Mouse (Mus musculus) liver, adult 2 months (tissue): ENCODE results near the gene T2. TPM values are rescaled to one million over a fixed set of nuclear protein-coding genes. Genes with fewer than 3 reads are reported as not detected.

ENCODE experiments used
- DNase-seq: peaks from one replicate; pipeline ENCODE4 v3.0.0-alpha.2; 2011; ENCODE audit warnings: low read depth, low spot score; ENCODE audit errors: extremely low read depth
- H3K27ac ChIP-seq: fragments of 200-500 bp; replicated peaks from 2 replicates; pipeline ENCODE4 v1.5.1; 2012; ENCODE audit warnings: low read depth, mild to moderate bottlenecking, control low read depth, inconsistent platforms, low read length; ENCODE audit not compliant: insufficient read depth
- H3K27me3 ChIP-seq: fragments of 200-500 bp; 2 replicates; pipeline ENCODE4 v1.6.1; 2012; ENCODE audit warnings: mild to moderate bottlenecking, moderate library complexity, low read length, inconsistent platforms; ENCODE audit not compliant: control insufficient read depth, insufficient read depth
- H3K36me3 ChIP-seq: fragments of 200-500 bp; 2 replicates; pipeline ENCODE4 v1.6.1; 2012; ENCODE audit warnings: low read length, inconsistent platforms; ENCODE audit not compliant: control insufficient read depth, insufficient read depth
- H3K4me1 ChIP-seq: fragments of 200-500 bp; 2 replicates; pipeline ENCODE4 v1.6.1; 2011; ENCODE audit warnings: low read length; ENCODE audit not compliant: control insufficient read depth, insufficient read depth
- H3K4me3 ChIP-seq: fragments of 200-500 bp; 2 replicates; pipeline ENCODE4 v1.5.1; 2011; ENCODE audit warnings: low read depth, mild to moderate bottlenecking, control low read depth, low read length, moderate library complexity; ENCODE audit not compliant: insufficient read depth
- H3K79me2 ChIP-seq: fragments of 200-500 bp; 2 replicates; pipeline ENCODE4 v1.6.1; 2012; ENCODE audit warnings: inconsistent platforms, mild to moderate bottlenecking, low read length, moderate library complexity; ENCODE audit not compliant: control insufficient read depth, insufficient read depth
- H3K9ac ChIP-seq: fragments of 200-500 bp; 2 replicates; pipeline ENCODE4 v1.6.1; 2012; ENCODE audit warnings: low read depth, mild to moderate bottlenecking, control low read depth, inconsistent platforms, low read length
- CTCF ChIP-seq: fragments of 200-500 bp; IDR thresholded peaks from 2 replicates; pipeline ENCODE4 v1.5.1; 2011; ENCODE audit warnings: low read depth, low read length, control low read depth
- POLR2A ChIP-seq: fragments of 200-500 bp; IDR thresholded peaks from 2 replicates; pipeline ENCODE4 v1.6.1; 2011; ENCODE audit warnings: low read length, control low read depth; ENCODE audit not compliant: insufficient read depth; ENCODE audit errors: extremely low read depth
- WGBS: fragments of 180-500 bp; shearing (Covaris S2); methylation state at CpG from one replicate; pipeline ENCODE4 v1.1.7; 2018; 5-methylcytosine and 5-hydroxymethylcytosine counted together
- polyA plus RNA-seq: library from polyadenylated mRNA; depleted of rRNA; stranded (reverse); fragments of >200 nt; gene quantifications from 2 replicates; pipeline ENCODE4 v1.2.3, GENCODE M21; 2012
- total RNA-seq: library from RNA; depleted of rRNA; stranded (reverse); fragments of >200 nt; gene quantifications from 2 replicates; pipeline ENCODE4 v1.2.3, GENCODE M21; 2014

The T2 gene
- total and polyA plus RNA-seq, 2 experiments: not detected

GRCm38 (mm10) chr17:8385441-8385840 is 29.6 kb downstream of the T2 start:
- no peak overlapping the region for H3K9ac ChIP-seq
- 89% methylated on average over 2 of the region's 2 CpGs for WGBS
- H3K79me2 ChIP-seq: no peaks in the 10 kb centered on the region
- H3K27me3 ChIP-seq: peaks cover 5% of the 10 kb centered on the region; the same call in 1 of the 2 replicates
- no peaks in the 10 kb centered on the region for H3K36me3 ChIP-seq
- no peaks in the 10 kb centered on the region for H3K4me1 ChIP-seq
- DNase-seq: no peak
- H3K27ac ChIP-seq: no peak overlapping the region
- no peak overlapping the region for H3K4me3 ChIP-seq
- no peak for TF ChIP-seq POLR2A
- no peak for TF ChIP-seq CTCF

- WGBS: 3% methylated on average over 13 of the region's 13 CpGs
- no peaks in the 10 kb centered on the region for H3K36me3 ChIP-seq
- H3K4me3 ChIP-seq: no peak overlapping the region
- H3K4me1 ChIP-seq: no peaks in the 10 kb centered on the region
- H3K27ac ChIP-seq: no peak overlapping the region
- DNase-seq: no peak
- TF ChIP-seq CTCF (peak; percentile 46), POLR2A (no peak)
- H3K9ac ChIP-seq: no peak overlapping the region
- H3K79me2 ChIP-seq: no peaks in the 10 kb centered on the region
- H3K27me3 ChIP-seq: peaks cover 8% of the 10 kb centered on the region
These were observed 32.7 kb downstream of the T2 start for GRCm38 (mm10) chr17:8388463-8388862.

- TF ChIP-seq CTCF (no peak), POLR2A (no peak)
- peaks cover 8% of the 10 kb centered on the region for H3K27me3 ChIP-seq
- 4% methylated on average over 28 of the region's 28 CpGs for WGBS
- DNase-seq: no peak
- no peaks in the 10 kb centered on the region for H3K36me3 ChIP-seq
- no peak overlapping the region for H3K27ac ChIP-seq
- H3K79me2 ChIP-seq: no peaks in the 10 kb centered on the region
- H3K9ac ChIP-seq: no peak overlapping the region
- H3K4me3 ChIP-seq: no peak overlapping the region
- H3K4me1 ChIP-seq: no peaks in the 10 kb centered on the region
These were observed 33.4 kb downstream of the T2 start for GRCm38 (mm10) chr17:8388990-8389789.

- 8% methylated on average over 10 of the region's 10 CpGs for WGBS
- Histone ChIP-seq H3K27me3 (peaks cover 8% of the 10 kb centered on the region), H3K9ac (no peak overlapping the region)
These were observed 34.0 kb downstream of the T2 start for GRCm38 (mm10) chr17:8389790-8390095.

GRCm38 (mm10) chr17:8390487-8390886 is 34.7 kb downstream of the T2 start:
- Histone ChIP-seq H3K27me3 (peaks cover 8% of the 10 kb centered on the region), H3K9ac (no peak overlapping the region), H3K79me2 (no peaks in the 10 kb centered on the region), H3K27ac (no peak overlapping the region), H3K36me3 (no peaks in the 10 kb centered on the region), H3K4me3 (no peak overlapping the region), H3K4me1 (no peaks in the 10 kb centered on the region)
- no peak for DNase-seq
- no peak for TF ChIP-seq CTCF
- no peak for TF ChIP-seq POLR2A
- 55% methylated on average over 4 of the region's 4 CpGs for WGBS

More at GRCm38 (mm10) chr17:8389790-8390095, 34.0 kb downstream of the T2 start:
- Histone ChIP-seq H3K36me3 (no peaks in the 10 kb centered on the region), H3K79me2 (no peaks in the 10 kb centered on the region), H3K4me1 (no peaks in the 10 kb centered on the region), H3K4me3 (no peak overlapping the region), H3K27ac (no peak overlapping the region)
- TF ChIP-seq POLR2A: no peak
- TF ChIP-seq CTCF: no peak
- DNase-seq: no peak

- TF ChIP-seq POLR2A (no peak), CTCF (no peak)
- no peak overlapping the region for H3K9ac ChIP-seq
- WGBS: 85% methylated on average over 4 of the region's 4 CpGs
- H3K27ac ChIP-seq: no peak overlapping the region
- H3K27me3 ChIP-seq: no peaks in the 10 kb centered on the region
- H3K4me3 ChIP-seq: no peak overlapping the region
- no peaks in the 10 kb centered on the region for H3K36me3 ChIP-seq
- no peaks in the 10 kb centered on the region for H3K79me2 ChIP-seq
- H3K4me1 ChIP-seq: no peaks in the 10 kb centered on the region
- no peak for DNase-seq
These were observed 40.6 kb downstream of the T2 start for GRCm38 (mm10) chr17:8396371-8396770.
